Mouse (Mus musculus): Measurements from ENCODE around the gene Stxbp1. TPM values are rescaled to one million over a fixed set of nuclear protein-coding genes. Genes with fewer than 3 reads are reported as not detected.

Gene Stxbp1
- polyA plus RNA-seq, 1 experiment from 2014 or later: 240 TPM

DNA sequence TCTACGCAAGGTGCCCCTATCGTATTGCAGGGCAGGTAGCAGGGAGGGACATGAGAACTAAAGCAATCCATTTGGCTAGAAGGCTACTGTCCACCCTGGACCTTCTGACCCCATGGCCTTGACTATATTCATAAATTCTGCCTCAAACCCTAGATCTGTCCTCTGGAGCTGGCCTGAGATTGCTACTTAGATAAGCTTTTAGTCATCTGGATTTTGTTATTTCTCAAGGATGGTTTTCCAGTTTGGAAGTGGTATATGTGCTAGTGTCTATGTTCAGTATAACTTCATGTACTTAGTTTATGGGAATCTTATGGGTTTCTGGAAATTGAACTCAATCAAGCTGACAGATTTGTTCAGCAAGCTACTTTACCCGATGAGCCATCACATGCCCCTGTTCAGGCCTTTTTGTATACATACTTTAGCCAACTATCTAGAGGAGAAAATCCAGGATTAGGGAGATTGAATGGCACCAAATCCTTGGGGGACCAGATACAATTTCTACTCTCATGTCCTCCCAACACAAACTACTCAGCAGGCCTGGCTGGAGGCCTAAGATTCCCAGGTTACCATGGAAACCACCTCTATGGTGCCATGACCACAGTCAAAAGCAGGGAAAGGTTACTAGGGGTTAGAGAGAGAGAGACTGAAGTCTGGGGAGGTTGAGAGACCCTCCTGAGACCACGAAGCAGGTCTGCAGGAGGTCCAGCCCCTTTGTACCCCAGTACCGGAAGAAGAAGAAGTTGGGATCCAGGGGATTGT, 77.5 kb downstream of the Stxbp1 start:
- no peak overlapping the region for H3K27ac ChIP-seq (replicated peaks; ENCODE audit: low read depth, low read length)
- H3K36me3 ChIP-seq (ENCODE audit: control insufficient read depth, insufficient read depth, low read length): no peaks in the 10 kb centered on the region
- no peak overlapping the region for H3K9ac ChIP-seq (replicated peaks; ENCODE audit: low read length)
- peak; percentile 41 for DNase-seq
- H3K27me3 ChIP-seq (ENCODE audit: control insufficient read depth, insufficient read depth, low read length): no peaks in the 10 kb centered on the region
- no peak for ATAC-seq (ENCODE audit: low FRiP score, low TSS enrichment)
- H3K9me3 ChIP-seq (ENCODE audit: control insufficient read depth, low read length): no peaks in the 10 kb centered on the region
- peaks cover 7% of the 10 kb centered on the region for H3K4me1 ChIP-seq (ENCODE audit: control insufficient read depth, insufficient read depth, low read length)
- no peak overlapping the region for H3K4me2 ChIP-seq (ENCODE audit: low read length)
- no peak overlapping the region for H3K4me3 ChIP-seq (replicated peaks; ENCODE audit: low read depth, low read length)
- 44% methylated on average over 5 of the region's 5 CpGs for WGBS

GRCm38 (mm10) chr2:32768661-32769285, 78.3 kb downstream of the Stxbp1 start:
- Histone ChIP-seq H3K4me3 (replicated peaks; ENCODE audit: low read depth, low read length) (no peak overlapping the region), H3K9ac (replicated peaks; ENCODE audit: low read length) (no peak overlapping the region), H3K27me3 (ENCODE audit: control insufficient read depth, insufficient read depth, low read length) (no peaks in the 10 kb centered on the region), H3K4me2 (ENCODE audit: low read length) (no peak overlapping the region), H3K27ac (replicated peaks; ENCODE audit: low read depth, low read length) (no peak overlapping the region), H3K9me3 (ENCODE audit: control insufficient read depth, low read length) (no peaks in the 10 kb centered on the region), H3K36me3 (ENCODE audit: control insufficient read depth, insufficient read depth, low read length) (no peaks in the 10 kb centered on the region), H3K4me1 (ENCODE audit: control insufficient read depth, insufficient read depth, low read length) (peaks cover 7% of the 10 kb centered on the region)
- ATAC-seq (ENCODE audit: low FRiP score, low TSS enrichment) (no peak), DNase-seq (no peak)
- WGBS: 53% methylated on average over 19 of the region's 19 CpGs

DNA sequence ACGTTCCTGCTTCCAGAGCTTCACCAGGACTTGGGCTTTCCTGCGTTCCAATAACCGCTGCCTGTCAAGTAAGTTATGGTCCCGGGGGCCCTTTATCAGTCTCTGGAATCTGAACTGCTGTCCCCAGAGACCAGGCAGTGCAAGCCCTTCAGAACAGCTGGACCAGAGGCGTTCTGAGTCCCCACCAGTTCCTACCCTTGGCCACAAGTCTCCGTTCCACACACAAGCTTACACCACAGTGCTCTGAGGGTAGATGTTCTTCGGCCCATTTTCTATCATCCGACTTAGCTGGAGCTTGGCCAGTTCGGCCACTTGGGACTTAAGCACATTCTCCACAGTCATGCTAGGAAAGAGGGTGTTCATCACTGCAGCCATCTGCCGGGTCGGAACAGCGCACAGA, 79.8 kb downstream of the Stxbp1 start:
- Histone ChIP-seq H3K27me3 (ENCODE audit: control insufficient read depth, insufficient read depth, low read length) (no peaks in the 10 kb centered on the region), H3K9ac (replicated peaks; ENCODE audit: low read length) (no peak overlapping the region), H3K4me3 (replicated peaks; ENCODE audit: low read depth, low read length) (no peak overlapping the region), H3K4me2 (ENCODE audit: low read length) (no peak overlapping the region), H3K4me1 (ENCODE audit: control insufficient read depth, insufficient read depth, low read length) (peaks cover 7% of the 10 kb centered on the region), H3K27ac (replicated peaks; ENCODE audit: low read depth, low read length) (no peak overlapping the region), H3K36me3 (ENCODE audit: control insufficient read depth, insufficient read depth, low read length) (peaks cover 12% of the 10 kb centered on the region), H3K9me3 (ENCODE audit: control insufficient read depth, low read length) (no peaks in the 10 kb centered on the region)
- DNase-seq (no peak), ATAC-seq (ENCODE audit: low FRiP score, low TSS enrichment) (no peak)
- WGBS: 61% methylated on average over 12 of the region's 12 CpGs

GRCm38 (mm10) chr2:32763353-32763752, 83.7 kb downstream of the Stxbp1 start:
- Histone ChIP-seq H3K9ac (replicated peaks; ENCODE audit: low read length) (no peak overlapping the region), H3K9me3 (ENCODE audit: control insufficient read depth, low read length) (no peaks in the 10 kb centered on the region), H3K4me2 (ENCODE audit: low read length) (no peak overlapping the region), H3K4me1 (ENCODE audit: control insufficient read depth, insufficient read depth, low read length) (peaks cover 5% of the 10 kb centered on the region; the same call in 1 of the 2 replicates), H3K27me3 (ENCODE audit: control insufficient read depth, insufficient read depth, low read length) (no peaks in the 10 kb centered on the region), H3K4me3 (replicated peaks; ENCODE audit: low read depth, low read length) (no peak overlapping the region), H3K36me3 (ENCODE audit: control insufficient read depth, insufficient read depth, low read length) (peaks cover 35% of the 10 kb centered on the region), H3K27ac (replicated peaks; ENCODE audit: low read depth, low read length) (no peak overlapping the region)
- WGBS: 77% methylated on average over 3 of the region's 3 CpGs
- ATAC-seq (ENCODE audit: low FRiP score, low TSS enrichment): no peak
- DNase-seq: no peak

- ATAC-seq (ENCODE audit: low FRiP score, low TSS enrichment) (no peak), DNase-seq (no peak)
- H3K9me3 ChIP-seq (ENCODE audit: control insufficient read depth, low read length): no peaks in the 10 kb centered on the region
- peaks cover 12% of the 10 kb centered on the region for H3K4me1 ChIP-seq (ENCODE audit: control insufficient read depth, insufficient read depth, low read length)
- H3K4me3 ChIP-seq (replicated peaks; ENCODE audit: low read depth, low read length): no peak overlapping the region
- no peak overlapping the region for H3K9ac ChIP-seq (replicated peaks; ENCODE audit: low read length)
- no peak overlapping the region for H3K4me2 ChIP-seq (ENCODE audit: low read length)
- peaks cover 35% of the 10 kb centered on the region for H3K36me3 ChIP-seq (ENCODE audit: control insufficient read depth, insufficient read depth, low read length)
- 95% methylated on average over 4 of the region's 4 CpGs for WGBS
- H3K27me3 ChIP-seq (ENCODE audit: control insufficient read depth, insufficient read depth, low read length): no peaks in the 10 kb centered on the region
- H3K27ac ChIP-seq (replicated peaks; ENCODE audit: low read depth, low read length): no peak overlapping the region
These were observed 85.2 kb downstream of the Stxbp1 start for GRCm38 (mm10) chr2:32761859-32762258.

DNA sequence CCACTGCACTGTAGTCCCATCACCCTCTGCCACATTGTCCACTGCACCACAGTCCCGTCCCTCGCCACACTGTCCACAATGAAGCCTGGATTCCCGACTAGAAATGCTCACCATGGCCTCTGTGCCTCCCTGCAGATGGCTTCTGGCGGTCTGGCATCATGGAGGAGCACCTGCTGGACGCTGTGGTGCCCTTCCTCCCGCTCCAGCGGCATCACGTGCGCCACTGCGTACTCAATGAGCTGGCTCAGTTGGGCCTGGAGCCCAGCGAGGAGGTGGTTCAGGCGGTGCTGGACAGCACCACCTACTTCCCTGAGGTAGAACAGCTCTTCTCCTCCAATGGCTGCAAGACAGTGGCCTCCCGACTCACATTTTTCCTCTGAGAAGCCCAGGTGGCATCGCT, 85.7 kb downstream of the Stxbp1 start:
- WGBS: 89% methylated on average over 14 of the region's 14 CpGs
- no peak overlapping the region for H3K9ac ChIP-seq (replicated peaks; ENCODE audit: low read length)
- no peak overlapping the region for H3K27ac ChIP-seq (replicated peaks; ENCODE audit: low read depth, low read length)
- H3K27me3 ChIP-seq (ENCODE audit: control insufficient read depth, insufficient read depth, low read length): no peaks in the 10 kb centered on the region
- peaks cover 35% of the 10 kb centered on the region for H3K36me3 ChIP-seq (ENCODE audit: control insufficient read depth, insufficient read depth, low read length)
- no peak overlapping the region for H3K4me3 ChIP-seq (replicated peaks; ENCODE audit: low read depth, low read length)
- H3K4me2 ChIP-seq (ENCODE audit: low read length): no peak overlapping the region
- ATAC-seq (ENCODE audit: low FRiP score, low TSS enrichment) (no peak), DNase-seq (no peak)
- peaks cover 12% of the 10 kb centered on the region for H3K4me1 ChIP-seq (ENCODE audit: control insufficient read depth, insufficient read depth, low read length)
- H3K9me3 ChIP-seq (ENCODE audit: control insufficient read depth, low read length): no peaks in the 10 kb centered on the region

- no peak overlapping the region for H3K4me2 ChIP-seq (ENCODE audit: low read length)
- peaks cover 12% of the 10 kb centered on the region for H3K4me1 ChIP-seq (ENCODE audit: control insufficient read depth, insufficient read depth, low read length)
- no peak overlapping the region for H3K4me3 ChIP-seq (replicated peaks; ENCODE audit: low read depth, low read length)
- no peak overlapping the region for H3K27ac ChIP-seq (replicated peaks; ENCODE audit: low read depth, low read length)
- H3K36me3 ChIP-seq (ENCODE audit: control insufficient read depth, insufficient read depth, low read length): peaks cover 49% of the 10 kb centered on the region
- 80% methylated on average over 2 of the region's 2 CpGs for WGBS
- H3K9ac ChIP-seq (replicated peaks; ENCODE audit: low read length): no peak overlapping the region
- H3K9me3 ChIP-seq (ENCODE audit: control insufficient read depth, low read length): no peaks in the 10 kb centered on the region
- ATAC-seq (ENCODE audit: low FRiP score, low TSS enrichment) (no peak), DNase-seq (no peak)
- H3K27me3 ChIP-seq (ENCODE audit: control insufficient read depth, insufficient read depth, low read length): no peaks in the 10 kb centered on the region
These were observed 88.0 kb downstream of the Stxbp1 start for GRCm38 (mm10) chr2:32759001-32759400.

DNA sequence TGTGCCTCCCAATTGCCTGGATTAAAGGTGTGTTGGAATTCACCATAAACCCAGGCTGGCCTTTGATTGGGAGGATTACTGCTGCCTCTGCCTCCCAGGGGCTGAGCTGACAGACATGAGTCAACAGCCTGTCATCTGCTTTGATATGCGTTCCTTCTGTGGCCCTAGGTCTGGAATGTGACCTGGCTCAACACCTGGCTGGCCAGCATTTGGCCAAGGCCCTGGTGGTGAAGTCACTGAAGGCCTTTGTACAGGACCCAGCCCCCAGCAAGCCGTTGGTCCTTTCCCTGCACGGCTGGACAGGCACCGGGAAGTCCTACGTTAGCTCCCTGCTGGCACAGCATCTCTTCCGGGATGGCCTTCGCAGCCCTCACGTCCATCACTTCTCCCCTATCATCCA, 88.5 kb downstream of the Stxbp1 start:
- Histone ChIP-seq H3K9ac (replicated peaks; ENCODE audit: low read length) (no peak overlapping the region), H3K9me3 (ENCODE audit: control insufficient read depth, low read length) (no peaks in the 10 kb centered on the region), H3K4me2 (ENCODE audit: low read length) (no peak overlapping the region), H3K36me3 (ENCODE audit: control insufficient read depth, insufficient read depth, low read length) (peaks cover 54% of the 10 kb centered on the region), H3K27ac (replicated peaks; ENCODE audit: low read depth, low read length) (no peak overlapping the region), H3K4me1 (ENCODE audit: control insufficient read depth, insufficient read depth, low read length) (peaks cover 12% of the 10 kb centered on the region), H3K27me3 (ENCODE audit: control insufficient read depth, insufficient read depth, low read length) (no peaks in the 10 kb centered on the region), H3K4me3 (replicated peaks; ENCODE audit: low read depth, low read length) (no peak overlapping the region)
- ATAC-seq (ENCODE audit: low FRiP score, low TSS enrichment): no peak
- 76% methylated on average over 8 of the region's 8 CpGs for WGBS
- DNase-seq: no peak
